Mouse (Mus musculus) embryonic facial prominence, embryonic 12.5 days (tissue): Measurements from ENCODE around the gene Naa80. TPM values are rescaled to one million over a fixed set of nuclear protein-coding genes. Genes with fewer than 3 reads are reported as not detected.

ENCODE experiments used
- ATAC-seq: fragments of 200-750 bp; cut with Nextera tagmentation; 2 replicates; pipeline ENCODE4 v1.8.0; 2017; ENCODE audit not compliant: insufficient number of reproducible peaks, insufficient read depth, low FRiP score, low TSS enrichment
- H3K27ac ChIP-seq: fragments of 300-500 bp; sonication (generic); 2 replicates; pipeline ENCODE4 v1.5.1; 2016; ENCODE audit warnings: mild to moderate bottlenecking
- H3K27me3 ChIP-seq: fragments of 300-500 bp; sonication (generic); 2 replicates; pipeline ENCODE4 v1.6.1; 2016; ENCODE audit warnings: mild to moderate bottlenecking, moderate library complexity
- H3K36me3 ChIP-seq: fragments of 300-500 bp; sonication (generic); 2 replicates; pipeline ENCODE4 v1.6.1; 2016; ENCODE audit warnings: mild to moderate bottlenecking
- H3K4me1 ChIP-seq: fragments of 300-500 bp; sonication (generic); 2 replicates; pipeline ENCODE4 v1.6.1; 2016
- H3K4me2 ChIP-seq: fragments of 300-500 bp; sonication (generic); replicated peaks from 2 replicates; pipeline ENCODE4 v1.6.1; 2016; ENCODE audit warnings: mild to moderate bottlenecking, moderate library complexity
- H3K4me3 ChIP-seq: fragments of 300-500 bp; sonication (generic); 2 replicates; pipeline ENCODE4 v1.5.1; 2016; ENCODE audit warnings: mild to moderate bottlenecking
- H3K9ac ChIP-seq: fragments of 300-500 bp; sonication (generic); 2 replicates; pipeline ENCODE4 v1.6.1; 2016; ENCODE audit warnings: mild to moderate bottlenecking, moderate library complexity
- H3K9me3 ChIP-seq: fragments of 300-500 bp; sonication (generic); 2 replicates; pipeline ENCODE4 v1.6.1; 2016; ENCODE audit warnings: mild to moderate bottlenecking, moderate library complexity
- WGBS: fragments of 180-500 bp; shearing (Covaris S2); methylation state at CpG from one replicate; pipeline ENCODE4 v1.1.7; 2016; 5-methylcytosine and 5-hydroxymethylcytosine counted together
- polyA plus RNA-seq: library from polyadenylated mRNA; unstranded; fragments of >200 nt; fragmentation: Nextera tagmentation; extraction: Ambion mirVana; gene quantifications from 2 replicates; pipeline ENCODE4 v1.2.1, GENCODE M21; 2016

The Naa80 gene
- 15.0 and 15.4 TPM in 2 replicates for polyA plus RNA-seq

- Histone ChIP-seq H3K4me3 (no peak within 1 kb of the TSS), H3K27ac (peak within 1 kb of the TSS; percentile 90)
- WGBS: 76% methylated on average over 3 of the region's 3 CpGs
These were observed at the start of gene Naa80 for GRCm38 (mm10) chr9:107578587-107578986. Gene Naa80, plus strand, starts transcription at chr9:107578887.

DNA sequence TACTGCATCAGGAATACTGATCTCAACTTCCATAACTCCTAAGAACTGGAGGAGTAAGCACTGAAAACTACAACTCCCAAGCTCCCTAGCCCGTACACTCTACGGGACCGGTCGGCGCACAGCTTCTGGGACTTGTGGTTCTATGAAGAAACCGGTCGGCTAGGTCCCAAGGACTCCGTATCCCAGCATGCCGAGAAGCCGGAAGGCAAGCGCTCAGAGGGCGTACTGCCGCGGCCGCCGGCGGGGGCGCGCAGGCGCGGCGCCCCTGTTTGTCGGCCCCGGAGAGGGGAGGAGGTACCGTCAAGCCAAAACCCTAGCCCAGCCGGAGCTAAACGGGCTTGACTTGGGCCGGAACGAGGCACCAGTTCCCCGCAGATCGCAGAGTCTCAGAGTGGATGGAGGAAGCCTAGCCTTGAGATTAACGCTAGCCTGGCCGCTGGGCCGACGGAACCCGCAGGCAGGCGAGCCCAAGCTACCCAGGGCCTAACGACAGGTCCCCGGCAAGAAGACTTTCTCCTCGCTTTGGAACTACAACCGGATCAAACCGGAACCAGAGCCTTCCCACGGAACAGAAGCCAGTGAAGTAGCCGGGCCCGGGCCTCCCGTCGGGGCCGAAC lies 44.8 kb upstream of the Naa80 start, which contains the start of gene Tmem115:
Gene Tmem115, plus strand, starts transcription at position 155 of the 617 bp plus-strand sequence.
- Histone ChIP-seq H3K4me2 (peak within 1 kb of the TSS; percentile 93), H3K9ac (peak within 1 kb of the TSS; percentile 80), H3K4me3 (peak within 1 kb of the TSS; percentile 61), H3K27ac (peak within 1 kb of the TSS; percentile 71), H3K27me3 (no peaks in the 10 kb centered on the region), H3K36me3 (peaks cover 17% of the 10 kb centered on the region), H3K9me3 (no peaks in the 10 kb centered on the region), H3K4me1 (peaks cover 24% of the 10 kb centered on the region)
- ATAC-seq: peak; percentile 98
- under 1% methylated on average over 48 of the region's 48 CpGs for WGBS

More at GRCm38 (mm10) chr9:107578587-107578986, at the start of gene Naa80:
- 0 out of 2 replicates have a peak within 1 kb of the TSS, but pooled peaks have one; percentile 5 for H3K9ac ChIP-seq
- H3K27me3 ChIP-seq: no peaks in the 10 kb centered on the region
- ATAC-seq: no peak
- peaks cover 41% of the 10 kb centered on the region for H3K4me1 ChIP-seq
- peak within 1 kb of the TSS; percentile 84 for H3K4me2 ChIP-seq
- no peaks in the 10 kb centered on the region for H3K9me3 ChIP-seq
- H3K36me3 ChIP-seq: peaks cover 21% of the 10 kb centered on the region

- no peak for ATAC-seq
- H3K4me1 ChIP-seq: peaks cover 24% of the 10 kb centered on the region
- H3K27ac ChIP-seq: peak overlapping the region; percentile 71
- H3K4me3 ChIP-seq: peak overlapping the region; percentile 61
- H3K36me3 ChIP-seq: peaks cover 24% of the 10 kb centered on the region
- H3K27me3 ChIP-seq: no peaks in the 10 kb centered on the region
- H3K4me2 ChIP-seq: peak overlapping the region; percentile 93
- no peaks in the 10 kb centered on the region for H3K9me3 ChIP-seq
- WGBS: under 1% methylated on average over 40 of the region's 40 CpGs
- peak overlapping the region; percentile 80 for H3K9ac ChIP-seq
These were observed 44.1 kb upstream of the Naa80 start for GRCm38 (mm10) chr9:107534408-107535202.

GRCm38 (mm10) chr9:107538231-107538630 lies 40.5 kb upstream of the Naa80 start:
- WGBS: 93% methylated on average over 7 of the region's 7 CpGs
- Histone ChIP-seq H3K27ac (no peak overlapping the region), H3K9ac (no peak overlapping the region), H3K4me2 (no peak overlapping the region), H3K27me3 (no peaks in the 10 kb centered on the region), H3K4me1 (peaks cover 40% of the 10 kb centered on the region), H3K36me3 (peaks cover 31% of the 10 kb centered on the region), H3K4me3 (no peak overlapping the region), H3K9me3 (no peaks in the 10 kb centered on the region)
- ATAC-seq: no peak

- no peak overlapping the region for H3K9ac ChIP-seq
- H3K9me3 ChIP-seq: no peaks in the 10 kb centered on the region
- no peak for ATAC-seq
- no peak overlapping the region for H3K4me3 ChIP-seq
- H3K36me3 ChIP-seq: peaks cover 35% of the 10 kb centered on the region
- no peaks in the 10 kb centered on the region for H3K27me3 ChIP-seq
- H3K27ac ChIP-seq: no peak overlapping the region
- WGBS: 93% methylated on average over 3 of the region's 3 CpGs
- no peak overlapping the region for H3K4me2 ChIP-seq
- H3K4me1 ChIP-seq: peaks cover 40% of the 10 kb centered on the region
These were observed 40.0 kb upstream of the Naa80 start for GRCm38 (mm10) chr9:107538711-107539110.

GRCm38 (mm10) chr9:107539940-107540339 lies 38.7 kb upstream of the Naa80 start:
- Histone ChIP-seq H3K4me2 (no peak overlapping the region), H3K9me3 (no peaks in the 10 kb centered on the region), H3K36me3 (peaks cover 46% of the 10 kb centered on the region), H3K9ac (no peak overlapping the region), H3K4me1 (peaks cover 39% of the 10 kb centered on the region), H3K27me3 (no peaks in the 10 kb centered on the region), H3K4me3 (no peak overlapping the region), H3K27ac (no peak overlapping the region)
- ATAC-seq: no peak
- 92% methylated on average over 8 of the region's 8 CpGs for WGBS

DNA sequence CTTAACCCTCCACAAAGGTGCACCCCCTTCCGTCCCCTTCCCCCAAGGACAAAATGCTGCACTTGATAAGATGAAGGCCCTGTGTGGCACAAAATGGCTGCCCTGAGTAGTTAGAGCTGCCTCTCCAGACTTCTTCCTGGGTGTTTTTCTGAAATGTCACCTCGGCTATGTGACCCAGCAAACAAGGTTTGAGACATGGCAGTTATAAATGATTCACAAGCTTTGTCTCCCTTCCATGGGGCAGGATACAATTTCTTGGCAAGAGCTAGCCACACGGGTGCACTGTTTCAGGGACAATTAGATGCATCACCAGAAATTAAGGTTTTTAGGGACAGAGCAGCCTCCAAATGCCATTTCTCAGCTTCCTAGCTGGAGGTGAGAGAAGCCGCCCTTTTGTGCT lies 38.3 kb upstream of the Naa80 start:
- H3K36me3 ChIP-seq: peaks cover 51% of the 10 kb centered on the region
- no peak overlapping the region for H3K27ac ChIP-seq
- peaks cover 34% of the 10 kb centered on the region for H3K4me1 ChIP-seq
- no peaks in the 10 kb centered on the region for H3K9me3 ChIP-seq
- no peak overlapping the region for H3K4me2 ChIP-seq
- no peak overlapping the region for H3K9ac ChIP-seq
- ATAC-seq: no peak
- WGBS: 72% methylated on average over 4 of the region's 4 CpGs
- H3K4me3 ChIP-seq: no peak overlapping the region
- H3K27me3 ChIP-seq: no peaks in the 10 kb centered on the region

- Histone ChIP-seq H3K9me3 (no peaks in the 10 kb centered on the region), H3K27me3 (no peaks in the 10 kb centered on the region), H3K4me1 (peaks cover 28% of the 10 kb centered on the region), H3K27ac (no peak overlapping the region), H3K9ac (peak overlapping the region; percentile 38; the same call in 1 of the 2 replicates), H3K4me2 (peak overlapping the region; percentile 80), H3K4me3 (peak overlapping the region; percentile 50), H3K36me3 (peaks cover 51% of the 10 kb centered on the region)
- WGBS: 40% methylated on average over 10 of the region's 10 CpGs
- no peak for ATAC-seq
These were observed 37.7 kb upstream of the Naa80 start for GRCm38 (mm10) chr9:107541005-107541404.

GRCm38 (mm10) chr9:107541474-107542351 lies 37.0 kb upstream of the Naa80 start, which contains the start of the genes Cyb561d2 and Nprl2:
Gene Cyb561d2, minus strand, starts transcription at chr9:107542193.
Gene Nprl2, plus strand, starts transcription at chr9:107542226.
- Histone ChIP-seq H3K9ac (peak within 1 kb of the TSS; percentile 58), H3K27ac (0 out of 2 replicates have a peak within 1 kb of the TSS, but pooled peaks have one; percentile 52)
- WGBS: 2% methylated on average over 46 of the region's 46 CpGs

GRCm38 (mm10) chr9:107542352-107542686 lies 36.4 kb upstream of the Naa80 start:
- no peak for ATAC-seq
- no peaks in the 10 kb centered on the region for H3K9me3 ChIP-seq
- H3K4me2 ChIP-seq: peak overlapping the region; percentile 80
- no peaks in the 10 kb centered on the region for H3K27me3 ChIP-seq
- H3K27ac ChIP-seq: 0 out of 2 replicates have a peak overlapping the region, but pooled peaks have one; percentile 52
- under 1% methylated on average over 11 of the region's 11 CpGs for WGBS
- peak overlapping the region; percentile 58 for H3K9ac ChIP-seq
- peak overlapping the region; percentile 50 for H3K4me3 ChIP-seq
- H3K36me3 ChIP-seq: peaks cover 47% of the 10 kb centered on the region
- H3K4me1 ChIP-seq: peaks cover 26% of the 10 kb centered on the region

More at GRCm38 (mm10) chr9:107541474-107542351, 37.0 kb upstream of the Naa80 start, which contains the start of the genes Cyb561d2 and Nprl2:
- Histone ChIP-seq H3K4me1 (peaks cover 25% of the 10 kb centered on the region), H3K4me2 (peak within 1 kb of the TSS; percentile 80), H3K36me3 (peaks cover 48% of the 10 kb centered on the region), H3K27me3 (no peaks in the 10 kb centered on the region), H3K4me3 (peak within 1 kb of the TSS; percentile 50), H3K9me3 (no peaks in the 10 kb centered on the region)
- ATAC-seq: peak; percentile 74

GRCm38 (mm10) chr9:107542721-107543120 lies 36.0 kb upstream of the Naa80 start:
- 0 out of 2 replicates have a peak overlapping the region, but pooled peaks have one; percentile 52 for H3K27ac ChIP-seq
- WGBS: 52% methylated on average over 8 of the region's 8 CpGs

More at GRCm38 (mm10) chr9:107542721-107543120, 36.0 kb upstream of the Naa80 start:
- H3K4me2 ChIP-seq: peak overlapping the region; percentile 80
- H3K9ac ChIP-seq: peak overlapping the region; percentile 58
- no peak for ATAC-seq
- H3K36me3 ChIP-seq: peaks cover 46% of the 10 kb centered on the region
- peaks cover 30% of the 10 kb centered on the region for H3K4me1 ChIP-seq
- H3K27me3 ChIP-seq: no peaks in the 10 kb centered on the region
- H3K9me3 ChIP-seq: no peaks in the 10 kb centered on the region
- H3K4me3 ChIP-seq: peak overlapping the region; percentile 50
